Mouse (Mus musculus): ENCODE measurements around the gene Sgca.
A peak's percentile ranks its signal among the peaks of the same experiment; 100 is the strongest.

The Sgca gene

DNA sequence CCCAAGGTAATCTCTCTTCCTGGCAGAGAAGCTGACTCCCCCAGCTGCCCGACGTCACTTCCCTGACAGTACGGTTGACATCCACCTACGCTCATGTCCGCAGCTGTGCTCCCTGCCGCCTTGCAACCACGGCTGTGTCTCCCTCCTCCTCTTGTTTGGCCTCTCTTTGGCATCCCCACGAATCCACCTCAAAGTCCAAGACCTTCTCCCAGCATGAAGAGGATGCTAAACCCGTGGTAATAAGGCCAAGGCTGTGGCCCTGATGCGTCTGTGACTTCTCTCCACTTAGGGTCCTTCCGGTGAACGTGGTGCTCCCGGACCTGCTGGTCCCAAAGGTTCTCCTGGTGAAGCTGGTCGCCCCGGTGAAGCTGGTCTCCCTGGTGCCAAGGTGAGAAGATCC lies 33.1 kb downstream of the Sgca start:
- DNase-seq (ENCODE audit: low read depth), result no peak

DNA sequence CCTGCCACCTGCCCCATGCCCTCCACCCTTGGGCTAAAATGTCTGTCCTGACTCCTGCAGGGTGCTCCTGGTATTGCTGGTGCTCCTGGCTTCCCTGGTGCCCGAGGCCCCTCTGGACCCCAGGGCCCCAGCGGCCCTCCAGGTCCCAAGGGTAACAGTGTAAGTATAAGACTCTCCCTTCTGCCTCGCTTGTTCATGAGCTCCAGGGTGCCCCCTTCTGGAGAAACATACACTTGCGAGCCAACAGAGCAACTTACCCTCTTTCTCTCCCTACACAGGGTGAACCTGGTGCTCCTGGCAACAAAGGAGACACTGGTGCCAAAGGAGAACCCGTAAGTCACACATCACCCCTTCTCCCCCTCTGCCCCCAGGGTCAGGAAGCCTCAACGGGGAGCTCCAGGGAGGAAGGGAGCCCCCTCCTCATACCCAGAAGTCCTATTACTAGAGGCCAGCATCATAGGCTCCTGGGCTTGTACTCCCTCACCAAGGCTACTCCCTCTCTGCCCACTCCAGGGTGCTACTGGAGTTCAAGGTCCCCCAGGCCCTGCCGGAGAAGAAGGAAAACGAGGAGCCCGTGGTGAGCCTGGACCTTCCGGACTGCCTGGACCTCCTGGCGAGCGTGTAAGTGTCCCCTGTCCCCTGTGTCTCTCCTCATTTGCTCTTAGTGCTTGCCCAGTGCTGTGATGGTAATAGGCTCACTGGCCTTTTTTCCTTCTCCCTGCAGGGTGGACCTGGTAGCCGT lies 33.7 kb downstream of the Sgca start:
- peak; percentile 50 for DNase-seq (ENCODE audit: low read depth)

DNA sequence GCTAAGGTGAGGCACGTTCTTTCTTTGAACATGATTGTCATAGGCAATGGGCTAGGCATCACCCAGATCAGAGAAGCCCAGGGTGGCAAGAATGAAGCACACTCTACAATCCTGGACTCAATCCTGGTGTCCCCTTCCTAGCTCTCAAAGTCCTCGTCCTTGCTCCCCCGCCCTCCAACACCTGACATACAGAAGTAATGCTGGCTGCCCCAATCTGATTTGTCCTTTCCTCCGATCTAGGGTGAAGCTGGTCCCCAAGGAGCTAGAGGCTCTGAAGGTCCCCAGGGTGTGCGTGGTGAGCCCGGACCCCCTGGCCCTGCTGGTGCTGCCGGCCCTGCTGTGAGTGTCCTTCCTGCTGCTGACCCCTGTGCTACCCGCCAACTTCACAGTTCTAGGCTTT lies 34.4 kb downstream of the Sgca start:
- DNase-seq (ENCODE audit: low read depth), result no peak

DNA sequence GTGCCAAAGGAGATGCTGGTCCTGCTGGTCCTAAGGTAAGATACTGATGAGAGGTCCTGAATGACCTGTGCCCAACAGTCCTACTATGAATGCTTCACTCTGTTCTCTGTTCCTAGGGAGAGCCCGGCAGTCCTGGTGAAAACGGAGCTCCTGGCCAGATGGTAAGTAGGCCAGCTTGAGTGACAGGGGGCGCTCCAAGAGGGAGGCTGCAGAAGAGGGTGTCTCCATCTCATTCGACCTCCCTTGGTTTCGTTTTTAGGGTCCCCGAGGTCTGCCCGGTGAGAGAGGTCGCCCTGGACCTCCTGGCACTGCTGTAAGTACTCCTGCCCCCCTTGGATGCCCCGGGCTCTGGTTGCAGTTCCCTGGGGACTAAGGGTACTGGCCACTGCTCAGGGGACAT lies 35.0 kb downstream of the Sgca start:
- DNase-seq (ENCODE audit: low read depth), result no peak

DNA sequence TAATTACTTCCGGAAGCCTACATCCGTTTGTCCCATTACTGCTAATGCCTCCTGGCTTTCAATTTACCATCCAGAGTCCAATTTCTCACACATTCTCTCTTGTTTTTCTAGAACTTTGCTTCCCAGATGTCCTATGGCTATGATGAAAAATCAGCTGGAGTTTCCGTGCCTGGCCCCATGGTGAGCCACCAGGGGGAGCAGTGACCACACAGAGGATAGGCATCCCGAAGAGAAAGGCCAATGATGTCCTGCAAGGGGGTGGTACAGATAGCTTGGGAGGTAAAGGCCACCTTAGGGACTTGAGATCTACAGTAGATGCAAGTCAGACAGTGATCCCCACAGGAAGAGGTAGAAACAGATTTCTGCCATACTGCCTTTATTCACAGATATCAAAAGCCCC lies 36.8 kb downstream of the Sgca start:
- DNase-seq (ENCODE audit: low read depth), result peak; percentile 53

DNA sequence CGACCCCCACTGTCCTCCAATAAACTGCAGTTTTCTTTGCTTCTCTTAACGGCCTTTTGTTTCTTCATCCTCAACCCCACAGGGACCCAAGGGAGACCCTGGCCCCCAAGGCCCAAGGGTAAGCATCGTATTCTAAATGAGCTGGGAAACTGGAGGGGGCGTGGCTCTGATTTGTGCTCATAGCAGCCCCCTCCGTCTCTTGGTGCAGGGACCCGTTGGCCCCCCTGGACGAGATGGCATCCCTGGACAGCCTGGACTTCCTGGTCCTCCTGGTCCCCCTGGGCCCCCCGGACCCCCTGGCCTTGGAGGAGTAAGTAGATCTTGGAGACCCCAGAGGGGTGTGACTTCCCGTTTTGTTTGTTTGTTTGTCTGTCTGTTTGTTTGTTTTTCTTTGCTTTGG lies 37.8 kb downstream of the Sgca start:
- DNase-seq (ENCODE audit: low read depth), result no peak

DNA sequence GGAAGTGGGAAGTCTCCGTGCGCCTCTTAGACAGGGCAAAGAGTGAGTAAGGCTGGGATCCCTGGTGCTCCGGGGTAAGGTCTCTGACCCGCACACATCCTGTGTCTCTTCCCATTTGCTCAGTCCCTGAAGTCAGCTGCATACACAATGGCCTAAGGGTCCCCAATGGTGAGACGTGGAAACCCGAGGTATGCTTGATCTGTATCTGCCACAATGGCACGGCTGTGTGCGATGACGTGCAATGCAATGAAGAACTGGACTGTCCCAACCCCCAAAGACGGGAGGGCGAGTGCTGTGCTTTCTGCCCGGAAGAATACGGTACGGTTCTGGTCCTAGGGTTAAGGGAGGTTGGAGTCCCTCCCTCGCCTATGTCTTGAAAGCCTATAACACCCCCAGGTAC lies 38.3 kb downstream of the Sgca start:
- DNase-seq (ENCODE audit: low read depth), result no peak

DNA sequence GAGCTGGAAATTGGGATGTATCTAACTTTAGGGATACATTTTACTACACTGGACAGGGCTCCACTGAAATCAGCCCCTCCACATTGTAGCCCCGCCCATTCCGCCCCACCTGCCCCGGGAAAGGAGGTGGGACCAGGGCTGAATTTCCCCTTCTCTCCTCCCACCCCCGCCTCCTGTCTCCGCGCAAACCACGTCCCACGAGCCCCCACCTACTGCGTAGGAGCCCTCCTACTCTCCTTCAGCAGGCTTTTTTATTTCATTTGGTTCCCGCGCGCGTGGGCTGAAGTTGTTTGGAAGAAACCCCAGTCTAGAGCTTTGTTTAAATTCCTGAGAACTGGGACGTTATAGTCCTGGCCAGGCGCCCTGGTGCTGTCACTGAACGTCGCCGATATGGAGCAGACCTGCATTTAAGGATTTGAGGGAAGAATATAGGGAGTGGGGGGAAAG lies 38.8 kb downstream of the Sgca start:
- DNase-seq (ENCODE audit: low read depth), result no peak

DNA sequence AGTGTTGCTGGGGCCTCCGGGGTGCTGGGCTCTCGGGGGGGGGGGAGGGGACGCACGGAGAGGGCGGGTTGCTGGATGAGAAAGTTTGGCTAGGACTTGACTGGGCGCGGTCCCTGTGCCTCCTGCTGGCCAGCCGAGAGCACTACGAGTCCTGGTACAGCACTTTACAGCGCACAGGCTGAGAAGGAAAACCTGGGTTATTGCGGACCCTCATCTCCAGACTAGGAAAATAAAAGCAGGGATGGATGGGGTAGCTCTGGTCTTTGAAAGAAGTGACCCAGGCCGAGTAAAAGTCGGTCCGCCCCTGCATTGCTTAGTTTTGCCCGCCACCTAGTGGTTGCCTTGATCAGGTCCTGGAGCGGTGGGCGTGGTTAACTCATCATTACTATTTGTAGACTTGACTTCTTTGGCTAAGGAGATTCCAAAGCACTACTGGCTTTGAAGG lies 39.3 kb downstream of the Sgca start:
- DNase-seq (ENCODE audit: low read depth), result peak; percentile 85

DNA sequence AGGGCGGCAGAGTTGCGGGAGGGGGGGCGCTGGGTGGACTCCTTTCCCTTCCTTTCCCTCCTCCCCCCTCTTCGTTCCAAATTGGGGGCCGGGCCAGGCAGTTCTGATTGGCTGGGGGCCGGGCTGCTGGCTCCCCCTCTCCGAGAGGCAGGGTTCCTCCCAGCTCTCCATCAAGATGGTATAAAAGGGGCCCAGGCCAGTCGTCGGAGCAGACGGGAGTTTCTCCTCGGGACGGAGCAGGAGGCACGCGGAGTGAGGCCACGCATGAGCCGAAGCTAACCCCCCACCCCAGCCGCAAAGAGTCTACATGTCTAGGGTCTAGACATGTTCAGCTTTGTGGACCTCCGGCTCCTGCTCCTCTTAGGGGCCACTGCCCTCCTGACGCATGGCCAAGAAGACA lies 40.1 kb downstream of the Sgca start, which contains the start of gene Col1a1:
TSS of gene Col1a1 (plus strand) at position 180 of the 400 bp plus-strand sequence.
- no peak for DNase-seq (ENCODE audit: low read depth)

DNA sequence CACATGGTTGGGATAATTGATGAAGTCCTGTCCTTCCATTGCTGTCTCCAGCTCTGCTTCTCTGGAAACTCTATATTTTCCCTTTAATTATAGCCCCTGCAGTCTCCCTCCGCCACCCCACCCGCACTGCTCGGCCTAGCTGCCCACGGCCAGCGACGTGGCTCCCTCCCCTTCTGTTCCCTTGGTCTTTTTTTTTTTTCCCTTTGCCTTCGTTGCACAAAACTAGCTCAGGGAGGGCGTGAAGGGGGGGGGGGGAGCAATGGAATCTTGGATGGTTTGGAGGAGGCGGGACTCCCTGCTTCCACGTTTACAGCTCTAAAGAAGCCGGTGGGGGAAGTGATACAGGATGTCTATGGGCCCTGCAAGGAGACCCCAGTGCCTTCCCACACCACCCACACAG lies 41.6 kb downstream of the Sgca start:
- no peak for DNase-seq (ENCODE audit: low read depth)

DNA sequence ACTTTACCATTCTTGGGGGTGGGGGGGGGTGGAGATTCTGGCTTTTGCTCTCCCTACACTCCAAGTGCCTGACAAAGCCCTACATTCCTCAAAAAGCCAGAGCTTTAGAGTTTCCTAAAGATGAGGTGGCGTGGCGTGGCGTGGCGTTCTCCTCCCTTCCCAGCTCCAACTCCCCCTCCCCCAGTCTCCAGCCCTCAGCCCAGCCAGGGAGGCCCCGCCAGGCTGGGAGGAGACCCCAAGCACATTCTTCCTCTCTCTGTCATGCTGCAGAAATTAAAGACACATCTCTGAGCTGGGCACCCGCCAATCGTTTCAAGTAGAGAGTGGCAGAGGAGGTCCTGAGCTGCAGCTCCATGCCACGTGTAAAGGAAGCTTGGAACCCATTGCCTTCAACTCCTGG lies 42.5 kb downstream of the Sgca start:
- no peak for DNase-seq (ENCODE audit: low read depth)

DNA sequence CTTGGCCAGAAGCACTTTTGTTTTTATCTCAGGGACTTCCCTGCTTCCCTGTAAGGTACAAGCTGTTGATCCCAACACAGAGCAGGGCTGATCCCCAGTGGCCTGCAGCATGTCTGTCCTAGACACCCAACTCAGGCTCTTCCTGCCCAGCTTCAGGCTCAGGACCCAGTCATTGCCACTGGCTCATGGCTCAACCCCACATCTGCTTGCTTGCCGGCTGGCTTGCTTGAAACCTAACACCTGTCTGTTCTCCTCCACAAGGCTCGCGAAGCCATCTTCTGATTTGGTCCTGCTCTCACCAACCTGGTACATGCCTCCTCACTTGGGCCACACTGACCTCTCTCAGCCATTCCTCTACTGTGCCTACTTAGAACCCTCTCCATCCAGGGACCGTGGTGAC lies 46.0 kb downstream of the Sgca start:
- DNase-seq (ENCODE audit: low read depth), result no peak

DNA sequence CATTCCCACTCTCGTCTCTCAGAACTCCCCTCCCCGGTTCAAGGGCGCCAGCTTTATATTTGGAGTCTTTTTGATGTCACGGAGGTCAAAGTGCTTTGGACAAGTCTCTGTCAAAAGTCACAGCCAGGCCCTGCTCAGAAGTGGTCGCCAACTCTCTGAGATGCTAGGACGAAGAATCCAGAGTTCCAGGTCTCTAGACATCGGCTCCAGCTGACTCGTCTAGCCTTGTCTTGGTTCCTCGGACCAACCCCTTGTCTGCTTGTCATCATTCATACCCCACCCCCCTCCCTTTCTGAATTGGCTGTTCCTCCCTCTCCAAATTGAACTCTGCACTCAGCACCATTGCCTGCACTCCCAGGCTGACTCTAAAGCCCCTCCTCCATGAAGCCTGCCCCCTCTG lies 46.5 kb downstream of the Sgca start:
- DNase-seq (ENCODE audit: low read depth), result no peak

DNA sequence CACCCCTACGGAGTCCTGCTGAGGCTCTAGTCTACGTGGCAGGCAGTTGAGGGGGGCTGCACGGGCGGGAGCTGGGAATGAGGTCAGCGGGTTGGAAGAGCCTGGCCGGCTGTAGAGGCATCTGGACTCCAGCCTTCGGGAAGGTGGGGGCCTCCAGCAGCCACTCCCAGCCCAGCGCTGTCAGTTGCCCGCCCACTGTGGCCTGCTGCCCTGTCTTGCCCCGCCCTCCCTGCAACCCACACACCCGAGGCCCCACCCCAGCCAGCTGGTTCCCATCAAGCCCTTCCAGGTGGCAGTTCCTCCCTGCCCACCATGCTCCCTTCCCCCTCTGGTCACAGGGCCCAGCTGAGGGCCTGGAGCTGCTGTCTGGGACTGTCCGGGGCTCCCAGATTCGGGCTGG lies 47.3 kb downstream of the Sgca start:
- DNase-seq (ENCODE audit: low read depth), result no peak

DNA sequence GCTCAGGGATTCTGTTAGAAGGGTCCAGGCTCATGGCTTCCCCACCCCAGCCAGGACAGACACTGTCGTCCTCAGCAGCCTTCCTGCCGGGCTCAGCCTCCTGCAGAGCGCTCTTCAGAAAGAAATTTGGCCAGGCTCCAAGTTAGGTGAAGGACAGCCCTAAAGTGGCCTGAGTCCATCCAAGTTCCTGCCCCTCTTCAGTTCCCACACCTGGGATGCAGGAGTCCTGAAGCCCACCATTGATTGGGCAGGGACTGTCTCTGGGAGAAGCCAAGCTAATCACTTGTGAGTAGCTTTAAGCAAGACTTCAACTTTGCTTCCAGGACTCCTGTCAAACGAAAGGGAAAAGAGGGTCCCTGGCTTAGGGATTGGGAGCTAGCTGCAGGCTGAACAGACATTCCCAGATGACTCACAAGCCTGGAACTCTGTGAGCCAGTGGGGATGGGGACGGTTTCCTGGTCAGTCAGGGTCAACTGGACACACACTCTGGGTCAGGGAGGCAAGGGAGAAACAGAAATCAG lies 48.3 kb downstream of the Sgca start:
- DNase-seq (ENCODE audit: low read depth), result no peak

DNA sequence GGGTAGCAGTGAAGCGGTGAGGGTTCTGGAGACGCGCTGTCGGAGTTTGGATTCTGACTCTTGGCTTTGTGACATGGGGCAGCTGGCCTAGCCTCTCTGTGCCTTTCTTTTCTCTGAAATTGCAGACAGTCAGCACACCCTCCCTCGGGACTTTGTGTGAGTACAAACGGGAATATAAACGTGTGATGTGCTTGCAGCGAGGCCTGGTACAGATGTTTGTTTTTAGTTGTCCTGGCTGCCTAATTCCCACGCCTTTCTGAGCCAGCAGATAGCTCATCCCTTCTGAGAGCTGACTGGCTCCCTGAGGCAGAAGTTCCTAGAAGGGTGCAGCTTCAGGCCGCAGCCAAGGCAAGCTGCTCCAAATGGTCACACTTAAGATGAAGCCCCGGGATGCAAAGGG lies 49.7 kb downstream of the Sgca start:
- no peak for DNase-seq (ENCODE audit: low read depth)

DNA sequence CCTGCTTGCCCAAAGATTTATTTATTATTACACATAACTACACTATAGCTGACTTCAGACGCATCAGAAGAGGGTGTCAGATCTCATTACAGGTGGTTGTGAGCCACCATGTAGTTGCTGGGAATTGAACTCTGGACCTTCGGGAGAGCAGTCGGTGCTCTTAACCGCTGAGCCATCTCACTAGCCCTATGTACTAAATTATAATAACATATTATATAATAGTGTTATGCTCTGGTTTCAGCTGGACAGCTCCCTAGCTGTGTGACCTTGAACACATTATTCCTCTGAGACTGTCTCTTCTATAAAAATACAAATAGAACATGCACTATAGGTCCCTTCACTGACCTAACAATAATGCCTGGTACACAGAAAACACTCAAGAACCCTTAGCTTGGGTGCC lies 51.1 kb downstream of the Sgca start:
- no peak for DNase-seq (ENCODE audit: low read depth)

DNA sequence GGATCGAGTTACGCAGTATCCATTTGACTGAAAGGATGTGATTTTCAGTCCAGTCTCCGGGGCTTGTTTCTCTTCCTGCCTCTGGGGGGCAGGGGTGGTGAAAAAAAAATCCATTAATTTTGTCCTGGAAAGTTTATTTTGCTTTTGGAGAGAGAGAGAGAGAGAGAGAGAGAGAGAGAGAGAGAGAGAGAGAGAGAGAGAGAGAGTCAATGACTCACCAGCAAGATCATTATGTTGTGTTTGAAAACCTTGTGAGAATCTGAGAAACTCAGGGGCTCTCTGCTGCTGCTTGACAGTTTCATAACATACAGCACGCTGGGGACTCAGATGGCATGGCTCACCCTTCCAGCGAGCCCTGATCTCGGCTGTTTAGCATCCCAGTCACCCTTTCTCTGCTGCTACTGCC lies 55.1 kb downstream of the Sgca start:
- no peak for DNase-seq (ENCODE audit: low read depth)

DNA sequence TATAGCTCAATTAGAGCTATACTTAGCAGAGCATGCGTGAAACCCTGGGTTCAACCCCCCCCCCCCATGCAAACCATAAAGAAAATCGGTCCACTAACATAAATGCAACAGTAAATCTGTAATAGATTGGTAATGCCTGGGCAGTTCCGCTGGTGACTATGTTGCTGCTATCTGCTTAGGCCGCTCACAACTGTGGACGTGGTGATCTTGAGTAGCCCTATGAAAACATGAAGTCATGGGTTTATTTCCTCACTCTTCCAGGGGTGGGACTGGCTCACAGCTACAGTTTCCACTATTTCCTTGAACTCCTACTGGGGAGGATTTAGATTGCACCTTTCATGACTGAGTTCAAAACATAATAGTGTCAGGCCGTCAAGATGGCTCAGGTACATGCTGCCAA lies 58.4 kb downstream of the Sgca start:
- no peak for DNase-seq (ENCODE audit: low read depth)

DNA sequence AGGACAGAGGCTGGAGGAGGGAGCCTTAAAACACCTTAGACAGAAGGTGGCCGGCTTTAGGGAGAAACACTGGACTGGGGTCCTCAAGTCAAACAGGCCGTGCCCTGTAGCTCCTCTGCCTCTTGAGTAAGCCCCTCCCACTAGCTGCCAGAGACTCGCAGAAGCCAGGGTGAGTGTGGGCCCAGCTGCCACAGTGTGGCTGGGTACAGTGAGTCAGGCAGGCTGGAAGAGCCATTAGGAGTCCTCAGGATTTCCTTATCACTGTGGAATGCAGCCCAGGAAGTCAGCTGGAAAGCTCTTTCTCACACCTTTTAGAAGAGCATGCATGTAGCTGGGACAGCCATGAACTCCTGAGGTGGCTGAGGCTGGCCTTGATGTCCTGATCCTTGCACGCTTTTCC lies 59.6 kb downstream of the Sgca start:
- no peak for DNase-seq (ENCODE audit: low read depth)

DNA sequence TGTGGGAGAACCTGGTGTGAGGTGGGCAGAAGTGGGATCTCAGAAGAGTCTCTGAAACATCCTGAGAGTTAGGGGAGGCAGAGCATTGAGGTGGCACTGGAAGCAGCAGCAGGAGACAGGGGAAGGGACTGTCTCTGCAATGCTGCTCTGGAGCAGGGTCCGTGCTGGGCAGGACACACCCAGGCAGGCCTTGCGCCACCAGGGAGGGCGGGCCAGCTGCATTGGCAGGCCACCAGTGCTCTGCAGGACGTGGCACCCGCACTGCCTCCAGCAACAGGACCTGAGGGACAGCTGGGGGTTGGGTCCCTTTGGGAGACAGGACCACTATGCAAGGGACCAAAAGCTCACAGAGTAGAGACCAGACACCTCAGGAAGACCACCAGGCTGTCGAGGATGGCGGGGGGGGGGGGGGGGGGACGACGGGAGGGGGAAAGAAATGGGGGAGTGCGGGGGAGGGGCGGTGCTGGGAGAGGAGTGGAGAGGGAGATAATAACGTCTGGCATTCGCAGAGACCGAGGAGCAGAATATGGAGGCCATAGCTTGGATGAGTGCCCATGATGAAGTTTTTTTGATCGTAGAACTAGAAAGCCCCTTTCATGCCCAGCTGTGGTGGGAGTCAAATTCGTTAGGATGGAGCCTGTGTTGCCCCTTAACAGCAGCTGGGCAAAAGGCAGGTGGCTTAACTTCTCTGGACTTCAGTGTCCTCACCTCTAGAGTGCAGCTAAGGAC lies 60.3 kb downstream of the Sgca start:
- DNase-seq (ENCODE audit: low read depth), result no peak

DNA sequence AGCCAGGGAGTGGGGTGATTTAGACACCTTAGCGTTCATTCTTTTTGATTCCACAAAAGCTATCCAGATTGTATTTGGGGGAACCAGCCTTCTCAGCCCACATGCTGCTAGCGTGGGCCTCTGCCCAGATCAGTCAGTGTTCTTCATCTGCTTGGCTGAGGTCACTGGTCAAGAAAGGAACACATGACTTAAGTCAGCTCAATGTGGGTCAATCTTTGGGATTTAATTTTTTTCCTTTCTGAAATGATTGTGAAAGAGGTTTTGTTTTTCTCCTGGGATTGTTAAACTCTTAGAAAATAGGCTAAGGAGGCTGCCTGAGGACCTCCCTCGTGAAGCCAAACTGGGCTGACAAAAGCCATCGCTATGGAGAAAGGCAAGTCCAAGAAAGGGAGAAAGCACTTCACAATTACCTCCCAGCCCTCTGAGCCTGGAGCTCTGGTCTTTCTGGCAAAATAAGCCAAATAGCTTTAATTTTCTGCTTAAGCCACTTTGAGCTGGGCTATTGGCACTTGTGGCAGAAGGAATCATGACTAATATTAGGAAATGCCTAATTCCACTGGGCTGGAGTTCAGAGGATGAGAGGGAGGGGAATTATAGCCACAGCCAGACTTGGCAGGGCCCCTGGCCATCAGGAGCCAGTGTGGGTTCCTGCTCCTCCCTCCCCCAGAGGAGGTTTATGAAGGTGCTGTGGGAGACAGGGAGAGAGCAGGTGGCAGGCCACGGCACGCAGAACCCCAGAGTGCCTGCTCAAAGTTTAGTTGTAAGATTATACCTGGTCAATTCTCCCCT lies 62.6 kb downstream of the Sgca start:
- DNase-seq (ENCODE audit: low read depth), result no peak
